Mouse (Mus musculus) hindbrain, embryonic 16.5 days (tissue): Measurements from ENCODE around the gene Babam2. TPM values are rescaled to one million over a fixed set of nuclear protein-coding genes. Genes with fewer than 3 reads are reported as not detected.

Source experiments
- ATAC-seq: fragments of 200-750 bp; cut with Nextera tagmentation; 2 replicates; pipeline ENCODE4 v1.8.0; 2017; ENCODE audit warnings: moderate TSS enrichment, moderate library complexity
- H3K27ac ChIP-seq: fragments of 300-500 bp; sonication (generic); 2 replicates; pipeline ENCODE4 v1.5.1; 2014; ENCODE audit warnings: low read depth, mild to moderate bottlenecking, control low read depth, low read length, moderate library complexity
- H3K27me3 ChIP-seq: fragments of 300-500 bp; sonication (generic); replicated peaks from 2 replicates; pipeline ENCODE4 v1.6.1; 2014; ENCODE audit warnings: low read length; ENCODE audit not compliant: control insufficient read depth, insufficient read depth
- H3K36me3 ChIP-seq: fragments of 300-500 bp; sonication (generic); 2 replicates; pipeline ENCODE4 v1.6.1; 2014; ENCODE audit warnings: mild to moderate bottlenecking, low read length, moderate library complexity, mixed read lengths; ENCODE audit not compliant: control insufficient read depth, insufficient read depth
- H3K4me1 ChIP-seq: fragments of 300-500 bp; sonication (generic); 2 replicates; pipeline ENCODE4 v1.6.1; 2014; ENCODE audit warnings: low read depth, low read length; ENCODE audit not compliant: control insufficient read depth, insufficient read depth
- H3K4me2 ChIP-seq: fragments of 300-500 bp; sonication (generic); 2 replicates; pipeline ENCODE4 v1.6.1; 2014; ENCODE audit warnings: mild to moderate bottlenecking, low read length, control low read depth, moderate library complexity
- H3K4me3 ChIP-seq: fragments of 300-500 bp; sonication (generic); 2 replicates; pipeline ENCODE4 v1.5.1; 2014; ENCODE audit warnings: mild to moderate bottlenecking, low read length, control low read depth, moderate library complexity
- H3K9ac ChIP-seq: fragments of 300-500 bp; sonication (generic); 2 replicates; pipeline ENCODE4 v1.6.1; 2014; ENCODE audit warnings: low read depth, mild to moderate bottlenecking, control low read depth, low read length, moderate library complexity
- H3K9me3 ChIP-seq: fragments of 300-500 bp; sonication (generic); 2 replicates; pipeline ENCODE4 v1.6.1; 2014; ENCODE audit warnings: mild to moderate bottlenecking, low read length, moderate library complexity; ENCODE audit not compliant: control insufficient read depth
- WGBS: fragments of 180-500 bp; shearing (Covaris S2); extraction: QIAGEN DNeasy Blood & Tissue Kit; methylation state at CpG from one replicate; pipeline ENCODE4 v1.1.7; 2014; 5-methylcytosine and 5-hydroxymethylcytosine counted together
- polyA plus RNA-seq: library from polyadenylated mRNA; unstranded; fragments of >200 nt; fragmentation: Nextera tagmentation; extraction: Ambion mirVana; gene quantifications from 2 replicates; pipeline ENCODE4 v1.2.1, GENCODE M21; 2015

The Babam2 gene
- polyA plus RNA-seq, 1 experiment from 2014 or later = 49.0 TPM

- Histone ChIP-seq H3K4me1 (peaks cover 3% of the 10 kb centered on the region; the same call in 1 of the 2 replicates), H3K36me3 (no peaks in the 10 kb centered on the region), H3K9ac (no peak overlapping the region), H3K4me2 (no peak overlapping the region), H3K9me3 (no peaks in the 10 kb centered on the region), H3K27ac (no peak overlapping the region), H3K27me3 (no peaks in the 10 kb centered on the region), H3K4me3 (no peak overlapping the region)
- ATAC-seq = no peak
- WGBS = 77% methylated on average over 4 of the region's 4 CpGs
Measured at GRCm38 (mm10) chr5:32078986-32079385, 381.5 kb downstream of the Babam2 start.

DNA sequence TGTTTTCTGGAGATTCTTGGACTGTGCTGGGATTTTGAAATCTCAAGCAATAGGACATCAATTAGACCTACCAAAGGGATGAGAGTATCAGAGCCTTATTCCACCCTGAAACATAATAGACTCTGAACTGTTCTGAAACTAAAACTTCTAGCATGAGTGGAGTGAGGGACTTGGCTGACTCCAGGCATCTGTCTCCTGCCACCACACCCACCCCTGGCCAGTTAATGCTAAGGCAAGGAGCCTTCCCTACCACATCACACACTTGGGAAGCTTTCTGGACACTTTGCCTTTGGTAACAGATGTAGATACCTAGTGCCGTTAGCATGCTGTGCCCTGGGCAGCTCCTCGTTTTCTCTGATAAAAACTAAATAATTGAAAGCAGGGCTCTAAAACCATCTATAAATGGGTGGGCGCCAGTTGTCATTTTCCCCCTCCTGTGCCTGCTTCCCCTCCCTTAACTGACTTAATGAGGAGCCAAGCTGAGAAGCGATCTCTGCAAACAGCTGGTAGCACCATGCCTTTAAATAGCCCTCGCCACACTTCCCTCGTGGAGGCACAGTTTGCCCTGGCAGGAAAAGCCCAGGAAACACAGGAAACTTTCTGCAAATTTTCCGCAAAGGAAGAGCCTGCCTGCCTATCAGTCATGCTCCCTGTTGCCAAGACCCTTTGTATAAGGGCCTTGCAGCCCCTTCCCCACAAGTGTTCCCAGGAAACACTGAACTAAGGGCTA, 383.2 kb downstream of the Babam2 start:
- no peak overlapping the region for H3K4me2 ChIP-seq

DNA sequence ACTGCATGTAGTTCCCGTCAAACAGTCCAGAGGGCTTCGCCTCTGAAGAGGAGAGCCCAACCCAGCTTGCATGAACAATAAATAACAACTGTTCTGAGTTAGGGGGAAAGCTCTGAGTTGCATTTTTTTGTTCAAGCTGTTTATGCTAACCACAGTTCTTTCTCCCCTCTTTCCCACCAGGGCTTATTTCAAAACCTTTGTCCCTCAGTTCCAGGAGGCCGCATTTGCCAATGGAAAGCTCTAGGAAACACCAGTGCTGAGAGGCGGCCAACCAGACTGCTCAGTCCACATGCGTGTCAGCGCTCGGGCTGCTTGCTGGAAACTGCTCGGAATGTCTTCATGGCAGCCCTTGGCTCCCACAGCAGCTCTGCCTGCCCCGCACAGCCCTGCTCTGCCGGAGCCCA, 386.9 kb downstream of the Babam2 start:
- Histone ChIP-seq H3K9ac (no peak overlapping the region), H3K27ac (no peak overlapping the region), H3K27me3 (no peaks in the 10 kb centered on the region), H3K4me1 (peaks cover 3% of the 10 kb centered on the region; the same call in 1 of the 2 replicates), H3K9me3 (no peaks in the 10 kb centered on the region), H3K4me2 (no peak overlapping the region), H3K36me3 (no peaks in the 10 kb centered on the region), H3K4me3 (no peak overlapping the region)
- 84% methylated on average over 10 of the region's 10 CpGs for WGBS
- no peak for ATAC-seq

More for the DNA sequence above, 383.2 kb downstream of the Babam2 start:
- no peak for ATAC-seq
- Histone ChIP-seq H3K27me3 (no peaks in the 10 kb centered on the region), H3K9me3 (no peaks in the 10 kb centered on the region), H3K9ac (no peak overlapping the region), H3K36me3 (no peaks in the 10 kb centered on the region), H3K27ac (no peak overlapping the region), H3K4me3 (no peak overlapping the region), H3K4me1 (peaks cover 3% of the 10 kb centered on the region; the same call in 1 of the 2 replicates)
- 31% methylated on average over 7 of the region's 7 CpGs for WGBS

GRCm38 (mm10) chr5:32085566-32085965, 388.1 kb downstream of the Babam2 start:
- H3K36me3 ChIP-seq = no peaks in the 10 kb centered on the region
- no peak overlapping the region for H3K27ac ChIP-seq
- 95% methylated on average over 2 of the region's 2 CpGs for WGBS
- no peaks in the 10 kb centered on the region for H3K9me3 ChIP-seq
- no peak overlapping the region for H3K9ac ChIP-seq
- no peak overlapping the region for H3K4me3 ChIP-seq
- no peak for ATAC-seq
- no peaks in the 10 kb centered on the region for H3K27me3 ChIP-seq
- peaks cover 3% of the 10 kb centered on the region; the same call in 1 of the 2 replicates for H3K4me1 ChIP-seq
- no peak overlapping the region for H3K4me2 ChIP-seq

- no peak for ATAC-seq
- no peaks in the 10 kb centered on the region for H3K36me3 ChIP-seq
- H3K9ac ChIP-seq = no peak overlapping the region
- no peak overlapping the region for H3K27ac ChIP-seq
- no peaks in the 10 kb centered on the region for H3K27me3 ChIP-seq
- no peaks in the 10 kb centered on the region for H3K4me1 ChIP-seq
- H3K9me3 ChIP-seq = no peaks in the 10 kb centered on the region
- WGBS = 89% methylated on average over 2 of the region's 2 CpGs
- no peak overlapping the region for H3K4me3 ChIP-seq
- no peak overlapping the region for H3K4me2 ChIP-seq
Measured at GRCm38 (mm10) chr5:32085971-32086370, 388.5 kb downstream of the Babam2 start.

- Histone ChIP-seq H3K9ac (no peak overlapping the region), H3K27ac (no peak overlapping the region), H3K36me3 (no peaks in the 10 kb centered on the region), H3K4me2 (no peak overlapping the region), H3K4me3 (no peak overlapping the region), H3K9me3 (no peaks in the 10 kb centered on the region), H3K27me3 (no peaks in the 10 kb centered on the region), H3K4me1 (no peaks in the 10 kb centered on the region)
- 82% methylated on average over 6 of the region's 6 CpGs for WGBS
- ATAC-seq = no peak
Measured at GRCm38 (mm10) chr5:32086526-32087090, 389.1 kb downstream of the Babam2 start.

DNA sequence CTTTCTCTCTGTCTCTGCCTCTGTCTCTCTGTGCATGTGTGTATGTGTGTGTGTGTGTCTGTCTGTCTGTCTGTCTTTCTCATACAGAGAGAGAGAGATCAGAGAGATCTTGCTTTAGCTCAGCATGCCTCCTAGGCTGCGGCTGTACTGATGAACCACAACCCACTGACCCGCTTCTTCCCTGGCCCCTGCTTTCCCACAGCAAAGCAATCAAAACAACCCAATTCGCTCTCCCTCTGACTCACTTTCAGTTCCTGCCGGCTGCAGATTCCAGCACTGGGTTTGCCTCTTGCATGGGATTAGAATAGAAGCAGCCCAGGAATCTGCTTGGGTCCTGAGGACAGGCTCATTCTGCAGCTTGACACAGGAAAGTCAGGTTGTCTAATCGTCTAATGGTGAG, 392.0 kb downstream of the Babam2 start:
- H3K36me3 ChIP-seq = no peaks in the 10 kb centered on the region
- ATAC-seq = no peak
- H3K9me3 ChIP-seq = no peaks in the 10 kb centered on the region
- no peaks in the 10 kb centered on the region for H3K27me3 ChIP-seq
- no peak overlapping the region for H3K27ac ChIP-seq
- no peaks in the 10 kb centered on the region for H3K4me1 ChIP-seq
- H3K9ac ChIP-seq = no peak overlapping the region
- no peak overlapping the region for H3K4me2 ChIP-seq
- WGBS = 69% methylated on average over 5 of the region's 5 CpGs
- H3K4me3 ChIP-seq = no peak overlapping the region

GRCm38 (mm10) chr5:32092281-32092680, 394.8 kb downstream of the Babam2 start:
- H3K4me1 ChIP-seq = no peaks in the 10 kb centered on the region
- H3K9ac ChIP-seq = no peak overlapping the region
- H3K27me3 ChIP-seq = no peaks in the 10 kb centered on the region
- H3K36me3 ChIP-seq = no peaks in the 10 kb centered on the region
- no peak overlapping the region for H3K4me2 ChIP-seq
- no peaks in the 10 kb centered on the region for H3K9me3 ChIP-seq
- H3K27ac ChIP-seq = no peak overlapping the region
- H3K4me3 ChIP-seq = no peak overlapping the region
- no peak for ATAC-seq

DNA sequence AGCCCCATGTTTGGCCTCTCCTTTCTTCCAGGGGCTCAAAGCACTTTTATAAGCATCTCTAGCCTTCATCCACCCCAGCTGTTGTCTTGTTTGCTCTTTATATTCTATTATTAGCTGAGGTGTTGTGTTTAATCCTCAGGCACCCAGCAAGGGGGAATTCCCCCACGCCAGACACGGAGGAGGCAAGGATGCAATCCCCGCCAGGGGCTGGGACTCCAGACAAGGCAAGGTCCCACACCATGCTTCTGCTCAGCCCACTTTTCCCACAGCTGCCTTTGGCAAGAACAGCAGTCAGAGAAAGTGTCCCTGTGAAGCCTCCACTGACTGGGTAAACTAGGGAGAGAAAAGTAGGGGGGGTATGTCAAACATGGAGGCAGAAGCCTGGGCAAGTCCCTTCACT, 401.2 kb downstream of the Babam2 start:
- no peaks in the 10 kb centered on the region for H3K36me3 ChIP-seq
- H3K4me2 ChIP-seq = no peak overlapping the region
- H3K9me3 ChIP-seq = no peaks in the 10 kb centered on the region
- WGBS = 75% methylated on average over 3 of the region's 3 CpGs
- H3K27me3 ChIP-seq = no peaks in the 10 kb centered on the region
- peaks cover 6% of the 10 kb centered on the region; the same call in 1 of the 2 replicates for H3K4me1 ChIP-seq
- no peak overlapping the region for H3K4me3 ChIP-seq
- ATAC-seq = no peak
- H3K9ac ChIP-seq = no peak overlapping the region
- no peak overlapping the region for H3K27ac ChIP-seq
